Mouse (Mus musculus) intestine, postnatal 0 days (tissue): ENCODE measurements around the gene Ctsd. TPM values are rescaled to one million over a fixed set of nuclear protein-coding genes. Genes with fewer than 3 reads are reported as not detected.

Source experiments
- ATAC-seq: fragments of 200-750 bp; cut with Nextera tagmentation; 2 replicates; pipeline ENCODE4 v1.8.0; 2017; ENCODE audit warnings: mild to moderate bottlenecking, moderate TSS enrichment, moderate library complexity
- H3K27ac ChIP-seq: fragments of 300-500 bp; sonication (generic); 2 replicates; pipeline ENCODE4 v1.5.1; 2014; ENCODE audit warnings: mild to moderate bottlenecking, low read depth, low read length, moderate library complexity
- H3K27me3 ChIP-seq: fragments of 300-500 bp; sonication (generic); replicated peaks from 2 replicates; pipeline ENCODE4 v1.6.1; 2014; ENCODE audit warnings: low read length, mixed read lengths; ENCODE audit not compliant: control insufficient read depth, insufficient read depth
- H3K36me3 ChIP-seq: fragments of 300-500 bp; sonication (generic); 2 replicates; pipeline ENCODE4 v1.6.1; 2014; ENCODE audit warnings: mild to moderate bottlenecking, moderate library complexity; ENCODE audit not compliant: control insufficient read depth, insufficient read depth
- H3K4me1 ChIP-seq: fragments of 300-500 bp; sonication (generic); replicated peaks from 2 replicates; pipeline ENCODE4 v1.6.1; 2014; ENCODE audit warnings: antibody characterized with exemption, low read length, mixed read lengths; ENCODE audit not compliant: control insufficient read depth, insufficient read depth
- H3K4me2 ChIP-seq: fragments of 300-500 bp; sonication (generic); replicated peaks from 2 replicates; pipeline ENCODE4 v1.6.1; 2014; ENCODE audit warnings: low read depth, mild to moderate bottlenecking, moderate library complexity
- H3K4me3 ChIP-seq: fragments of 300-500 bp; sonication (generic); 2 replicates; pipeline ENCODE4 v1.5.1; 2014; ENCODE audit warnings: low read depth, low read length
- H3K9ac ChIP-seq: fragments of 300-500 bp; sonication (generic); 2 replicates; pipeline ENCODE4 v1.6.1; 2014; ENCODE audit warnings: mild to moderate bottlenecking, low read depth, low read length
- H3K9me3 ChIP-seq: fragments of 300-500 bp; sonication (generic); 2 replicates; pipeline ENCODE4 v1.6.1; 2016; ENCODE audit warnings: mixed run types; ENCODE audit not compliant: control insufficient read depth
- CTCF ChIP-seq: sonication (generic); IDR thresholded peaks from 2 replicates; pipeline ENCODE4 v1.5.1; 2016; ENCODE audit warnings: low read depth, mild to moderate bottlenecking, control low read depth, antibody characterized with exemption, moderate library complexity
- WGBS: fragments of 180-500 bp; shearing (Covaris S2); extraction: QIAGEN DNeasy Blood & Tissue Kit; methylation state at CpG from one replicate; pipeline ENCODE4 v1.1.7; 2014; 5-methylcytosine and 5-hydroxymethylcytosine counted together
- polyA plus RNA-seq: library from polyadenylated mRNA; unstranded; fragments of >200 nt; fragmentation: Nextera tagmentation; extraction: Ambion mirVana; gene quantifications from 2 replicates; pipeline ENCODE4 v1.2.1, GENCODE M21; 2015

Gene Ctsd
- polyA plus RNA-seq, result 479 and 496 TPM in 2 replicates

GRCm38 (mm10) chr7:142387419-142388148, at the start of gene Ctsd:
TSS of gene Ctsd (minus strand) at chr7:142388038.
- no peaks in the 10 kb centered on the region for H3K27me3 ChIP-seq
- ATAC-seq, result peak; percentile 97
- no peak for TF ChIP-seq CTCF
- peak within 1 kb of the TSS; percentile 91 for H3K4me2 ChIP-seq
- H3K9me3 ChIP-seq, result no peaks in the 10 kb centered on the region
- H3K27ac ChIP-seq, result peak within 1 kb of the TSS; percentile 82
- peak within 1 kb of the TSS; percentile 70 for H3K4me3 ChIP-seq
- H3K36me3 ChIP-seq, result peaks cover 30% of the 10 kb centered on the region
- under 1% methylated on average over 55 of the region's 55 CpGs for WGBS
- H3K9ac ChIP-seq, result peak within 1 kb of the TSS; percentile 83
- peaks cover 9% of the 10 kb centered on the region for H3K4me1 ChIP-seq

GRCm38 (mm10) chr7:142437324-142437723, 49.5 kb upstream of the Ctsd start:
- no peak overlapping the region for H3K4me3 ChIP-seq
- H3K36me3 ChIP-seq, result no peaks in the 10 kb centered on the region
- no peaks in the 10 kb centered on the region for H3K9me3 ChIP-seq
- peaks cover 5% of the 10 kb centered on the region for H3K4me1 ChIP-seq
- WGBS, result 87% methylated on average over 5 of the region's 5 CpGs
- no peaks in the 10 kb centered on the region for H3K27me3 ChIP-seq
- H3K4me2 ChIP-seq, result no peak overlapping the region
- ATAC-seq, result no peak
- TF ChIP-seq CTCF, result peak; percentile 59
- no peak overlapping the region for H3K27ac ChIP-seq
- no peak overlapping the region for H3K9ac ChIP-seq

- Histone ChIP-seq H3K27ac (no peak overlapping the region), H3K27me3 (no peaks in the 10 kb centered on the region), H3K4me1 (peaks cover 5% of the 10 kb centered on the region), H3K9me3 (no peaks in the 10 kb centered on the region), H3K4me3 (no peak overlapping the region), H3K36me3 (no peaks in the 10 kb centered on the region), H3K4me2 (no peak overlapping the region), H3K9ac (no peak overlapping the region)
- peak; percentile 93 for TF ChIP-seq CTCF
- WGBS, result 21% methylated on average over 4 of the region's 4 CpGs
- no peak for ATAC-seq
Observed at GRCm38 (mm10) chr7:142435524-142435923, 47.7 kb upstream of the Ctsd start.

GRCm38 (mm10) chr7:142434137-142434865, 46.5 kb upstream of the Ctsd start, which contains the start of gene Syt8:
TSS of gene Syt8 (plus strand) at chr7:142434850.
- peak within 1 kb of the TSS; percentile 35 for H3K4me2 ChIP-seq
- H3K9ac ChIP-seq, result peak within 1 kb of the TSS; percentile 37; the same call in 1 of the 2 replicates
- H3K27ac ChIP-seq, result no peak within 1 kb of the TSS
- 57% methylated on average over 10 of the region's 10 CpGs for WGBS
- H3K27me3 ChIP-seq, result no peaks in the 10 kb centered on the region
- H3K4me3 ChIP-seq, result no peak within 1 kb of the TSS; the same call in 1 of the 2 replicates
- no peaks in the 10 kb centered on the region for H3K36me3 ChIP-seq
- no peaks in the 10 kb centered on the region for H3K9me3 ChIP-seq
- H3K4me1 ChIP-seq, result peaks cover 5% of the 10 kb centered on the region
- TF ChIP-seq CTCF, result no peak
- ATAC-seq, result peak; percentile 53; the same call in 1 of the 2 replicates

GRCm38 (mm10) chr7:142433623-142434022, 45.8 kb upstream of the Ctsd start:
- peak overlapping the region; percentile 35 for H3K4me2 ChIP-seq

GRCm38 (mm10) chr7:142431106-142431505, 43.3 kb upstream of the Ctsd start:
- ATAC-seq, result no peak
- peaks cover 5% of the 10 kb centered on the region for H3K4me1 ChIP-seq
- H3K27ac ChIP-seq, result no peak overlapping the region
- H3K4me3 ChIP-seq, result no peak overlapping the region
- 91% methylated on average over 14 of the region's 14 CpGs for WGBS
- TF ChIP-seq CTCF, result no peak
- no peak overlapping the region for H3K9ac ChIP-seq
- no peaks in the 10 kb centered on the region for H3K27me3 ChIP-seq
- H3K9me3 ChIP-seq, result no peaks in the 10 kb centered on the region
- H3K36me3 ChIP-seq, result no peaks in the 10 kb centered on the region
- H3K4me2 ChIP-seq, result no peak overlapping the region

More at GRCm38 (mm10) chr7:142433623-142434022, 45.8 kb upstream of the Ctsd start:
- Histone ChIP-seq H3K9me3 (no peaks in the 10 kb centered on the region), H3K4me3 (no peak overlapping the region; the same call in 1 of the 2 replicates), H3K4me1 (peaks cover 5% of the 10 kb centered on the region), H3K36me3 (no peaks in the 10 kb centered on the region), H3K9ac (peak overlapping the region; percentile 37; the same call in 1 of the 2 replicates), H3K27ac (no peak overlapping the region), H3K27me3 (no peaks in the 10 kb centered on the region)
- ATAC-seq, result no peak
- WGBS, result 15% methylated on average over 19 of the region's 19 CpGs
- TF ChIP-seq CTCF, result no peak
